10 mouse cellular contexts compared by ENCODE assay signal in the genomic region with DNA sequence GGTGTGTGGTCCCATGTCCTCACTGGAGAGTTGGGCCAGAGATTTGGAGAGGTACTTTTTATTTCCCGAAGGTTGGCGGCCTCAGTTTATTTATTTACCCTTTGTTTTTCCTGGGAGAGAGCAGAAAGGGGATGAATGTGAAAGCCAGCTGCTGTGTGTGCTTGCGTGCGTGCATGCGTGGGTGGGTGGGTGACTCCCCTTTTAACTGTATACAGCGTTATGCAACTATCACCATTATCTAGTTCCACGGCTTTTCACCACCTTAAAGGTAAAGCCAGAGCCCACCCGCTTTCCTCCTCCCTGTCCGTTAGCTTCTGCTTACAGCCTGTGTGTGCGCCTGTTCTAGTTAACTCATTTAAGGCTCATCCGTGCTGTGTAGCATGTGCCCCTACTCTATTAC. TPM values are rescaled to one million over a fixed set of nuclear protein-coding genes. Genes with fewer than 3 reads are reported as not detected.
DNase-seq lines count a peak whose midpoint lies in the region; ATAC-seq and TF ChIP-seq lines count a peak whose summit lies in the region.
"Had no signal": no experiment of that assay in that cellular context is flagged by ENCODE, and none has a peak within 500 bp of the region (broad histone marks: within the 10 kb centered on the region; RNA-seq: fewer than 3 reads in every experiment).

No protein-coding gene starts in this region.

- H3K4me2 ChIP-seq in heart, embryonic 12.5 days, result peak overlapping the region; percentile 90
- H3K4me2 ChIP-seq in hindbrain, embryonic 11.5 days (replicated peaks; ENCODE audit: low read depth, low read length), result peak overlapping the region; percentile 95; the same call in 1 of the 2 replicates

- H3K4me3 ChIP-seq in heart, embryonic 12.5 days, result peak overlapping the region; percentile 70
- peak overlapping the region in 1 of 2 experiments; percentile 93; a peak in 2 of 4 replicates for H3K4me3 ChIP-seq in ES-E14 (ENCODE audit: insufficient read depth in 1 of 2, low read depth in 1 of 2, low read length in 2 of 2, poor library complexity in 1 of 2, severe bottlenecking in 1 of 2)
- no peak overlapping the region; the same call in 1 of the 2 replicates for H3K4me3 ChIP-seq in hindbrain, embryonic 11.5 days (ENCODE audit: low read depth, low read length)
- H3K4me3 ChIP-seq in midbrain, embryonic 10.5 days, result peak overlapping the region; percentile 98

- 81% methylated on average over 11 of the region's 11 CpGs for WGBS in heart, embryonic 12.5 days
- 87% methylated on average over 11 of the region's 11 CpGs for WGBS in hindbrain, embryonic 11.5 days
- 91% methylated on average over 11 of the region's 11 CpGs for WGBS in midbrain, embryonic 10.5 days

- DNase-seq in heart, postnatal 4 days, result no peak
- no peak for DNase-seq in ES-E14 (ENCODE audit: low read depth, low spot score)
- no peak for DNase-seq in hindbrain, embryonic 11.5 days (ENCODE audit: low spot score)
- no peak for DNase-seq in midbrain, embryonic 10.5 days (ENCODE audit: low spot score)
- DNase-seq in frontal cortex, postnatal 14 days (ENCODE audit: low spot score in 2 of 2), result no peak
- no peak for DNase-seq in embryo, embryonic 10.5 days (ENCODE audit: low spot score)
- no peak for DNase-seq in adrenal gland, postnatal 25 days
- DNase-seq: adrenal gland, postnatal 36 days; lung, postnatal 14 days had no signal

- no peaks in the 10 kb centered on the region for H3K36me3 ChIP-seq in heart, embryonic 12.5 days
- no peaks in the 10 kb centered on the region; the same call in 1 of the 2 replicates for H3K36me3 ChIP-seq in ES-E14 (ENCODE audit: control insufficient read depth, insufficient read depth, low read length, poor library complexity, severe bottlenecking)
- H3K36me3 ChIP-seq in hindbrain, embryonic 11.5 days (ENCODE audit: control insufficient read depth, insufficient read depth, low read length), result no peaks in the 10 kb centered on the region
- 0 out of 2 replicates have a peak, but pooled peaks cover 7% of the 10 kb centered on the region for H3K36me3 ChIP-seq in midbrain, embryonic 10.5 days

- no peak for ATAC-seq in heart, embryonic 12.5 days (ENCODE audit: insufficient number of reproducible peaks, low FRiP score)
- ATAC-seq in hindbrain, embryonic 11.5 days (ENCODE audit: low FRiP score), result no peak

- in situ Hi-C loops in ES-E14 (cut with MboI; ENCODE audit: low sequenced_read_pairs in 2 of 2, unreplicated experiment in 2 of 2), result no loop called here

- no peaks in the 10 kb centered on the region for H3K9me3 ChIP-seq in heart, embryonic 12.5 days (replicated peaks)
- H3K9me3 ChIP-seq in ES-E14 (ENCODE audit: control insufficient read depth, insufficient read depth, low read depth, low read length), result no peaks in the 10 kb centered on the region
- H3K9me3 ChIP-seq in hindbrain, embryonic 11.5 days (ENCODE audit: control insufficient read depth, low read length), result no peaks in the 10 kb centered on the region
- no peaks in the 10 kb centered on the region for H3K9me3 ChIP-seq in midbrain, embryonic 10.5 days (replicated peaks)

- peaks cover 31% of the 10 kb centered on the region for H3K4me1 ChIP-seq in heart, embryonic 12.5 days (replicated peaks)
- peaks cover 9 to 14% of the 10 kb centered on the region in 2 experiments; a peak in 3 of 4 replicates for H3K4me1 ChIP-seq in ES-E14 (ENCODE audit: control insufficient read depth in 2 of 2, insufficient read depth in 2 of 2, low read length in 2 of 2, poor library complexity in 1 of 2)
- peaks cover 8% of the 10 kb centered on the region for H3K4me1 ChIP-seq in hindbrain, embryonic 11.5 days (replicated peaks; ENCODE audit: control insufficient read depth, insufficient read depth, low read length)
- peaks cover 35% of the 10 kb centered on the region for H3K4me1 ChIP-seq in midbrain, embryonic 10.5 days

- H3K27ac ChIP-seq in heart, embryonic 12.5 days (ENCODE audit: poor library complexity, severe bottlenecking), result no peak overlapping the region
- no peak overlapping the region for H3K27ac ChIP-seq in ES-E14 (ENCODE audit: insufficient read depth, low read depth, low read length, poor library complexity, severe bottlenecking)
- H3K27ac ChIP-seq in hindbrain, embryonic 11.5 days (ENCODE audit: low read depth, low read length), result no peak overlapping the region
- H3K27ac ChIP-seq in midbrain, embryonic 10.5 days (replicated peaks), result no peak overlapping the region

- no peak overlapping the region for H3K9ac ChIP-seq in heart, embryonic 12.5 days
- H3K9ac ChIP-seq in ES-E14 (ENCODE audit: insufficient read depth, low read depth, low read length, poor library complexity, severe bottlenecking), result peak overlapping the region; percentile 93; the same call in 1 of the 2 replicates
- H3K9ac ChIP-seq in hindbrain, embryonic 11.5 days (ENCODE audit: low read depth, low read length), result no peak overlapping the region

- H3K27me3 ChIP-seq in heart, embryonic 12.5 days (replicated peaks), result no peaks in the 10 kb centered on the region
- H3K27me3 ChIP-seq in hindbrain, embryonic 11.5 days (ENCODE audit: control insufficient read depth, insufficient read depth, low read length), result no peaks in the 10 kb centered on the region
- H3K27me3 ChIP-seq in midbrain, embryonic 10.5 days (ENCODE audit: low read depth, poor library complexity, severe bottlenecking), result no peaks in the 10 kb centered on the region

TF ChIP-seq in ES-E14, 5 proteins besides CTCF, POLR2A, EP300 and RAD21:
- no peak for TF ChIP-seq HCFC1 (IDR thresholded peaks at IDR 0.05; ENCODE audit: borderline replicate concordance, insufficient read depth, low read length)
- no peak for TF ChIP-seq ZC3H11A (IDR thresholded peaks at IDR 0.05; ENCODE audit: borderline replicate concordance, low read depth, low read length)
- no peak for TF ChIP-seq CHD2 (IDR thresholded peaks at IDR 0.05; ENCODE audit: low read depth, low read length)

RNA-seq across cellular contexts. Expression of gene Sun1, which starts 1.7 kb away (rescaled TPM):
- polyA plus RNA-seq in heart, embryonic 12.5 days (2016; fragmentation: Nextera tagmentation; extraction: Ambion mirVana), result 41.8 and 42.4 TPM in 2 replicates
- total RNA-seq in heart, postnatal 4 days (2021), result 10 to 100 TPM; 40.7 to 43.0 TPM
- total RNA-seq in ES-E14 (2012; rRNA removed), result 183 and 289 TPM in 2 replicates
- 38.4 and 43.8 TPM in 2 replicates for polyA plus RNA-seq in hindbrain, embryonic 11.5 days (2014; fragmentation: Nextera tagmentation; extraction: Ambion mirVana)
- polyA plus RNA-seq in midbrain, embryonic 10.5 days (2016; fragmentation: Nextera tagmentation; extraction: Ambion mirVana), result 46.9 and 49.6 TPM in 2 replicates
- 87.9 and 109 TPM in 2 replicates for total RNA-seq in adrenal gland, postnatal 25 days (2021)

RNA-seq across cellular contexts. Expression of gene Get4, which starts 50.0 kb away (rescaled TPM):
- 151 and 158 TPM in 2 replicates for polyA plus RNA-seq in heart, embryonic 12.5 days (2016; fragmentation: Nextera tagmentation; extraction: Ambion mirVana)
- 10 to 100 TPM; 76.4 to 80.4 TPM for total RNA-seq in heart, postnatal 4 days (2021)
- 140 and 149 TPM in 2 replicates for total RNA-seq in ES-E14 (2012; rRNA removed)
- polyA plus RNA-seq in hindbrain, embryonic 11.5 days (2014; fragmentation: Nextera tagmentation; extraction: Ambion mirVana), result 112 and 121 TPM in 2 replicates
- polyA plus RNA-seq in midbrain, embryonic 10.5 days (2016; fragmentation: Nextera tagmentation; extraction: Ambion mirVana), result 168 and 187 TPM in 2 replicates
- total RNA-seq in adrenal gland, postnatal 25 days (2021), result 75.7 and 104 TPM in 2 replicates

RNA-seq across cellular contexts. Expression of gene Dnaaf5, which starts 52.1 kb away (rescaled TPM):
- polyA plus RNA-seq in heart, embryonic 12.5 days (2016; fragmentation: Nextera tagmentation; extraction: Ambion mirVana), result 9.8 and 10.5 TPM in 2 replicates
- total RNA-seq in heart, postnatal 4 days (2021), result 10 to 100 TPM; 19.1 to 19.5 TPM
- 22.5 and 22.8 TPM in 2 replicates for total RNA-seq in ES-E14 (2012; rRNA removed)
- polyA plus RNA-seq in hindbrain, embryonic 11.5 days (2014; fragmentation: Nextera tagmentation; extraction: Ambion mirVana), result 5.3 and 7.2 TPM in 2 replicates
- polyA plus RNA-seq in midbrain, embryonic 10.5 days (2016; fragmentation: Nextera tagmentation; extraction: Ambion mirVana), result 6.7 and 7.7 TPM in 2 replicates
- 20.7 and 25.3 TPM in 2 replicates for total RNA-seq in adrenal gland, postnatal 25 days (2021)

RNA-seq across cellular contexts. Expression of gene Prkar1b, which starts 52.3 kb away (rescaled TPM):
- polyA plus RNA-seq in heart, embryonic 12.5 days (2016; fragmentation: Nextera tagmentation; extraction: Ambion mirVana), result 10.4 and 11.5 TPM in 2 replicates
- 1 to 10 TPM; 2.3 to 2.8 TPM for total RNA-seq in heart, postnatal 4 days (2021)
- total RNA-seq in ES-E14 (2012; rRNA removed), result 0.74 and 3.8 TPM in 2 replicates
- polyA plus RNA-seq in hindbrain, embryonic 11.5 days (2014; fragmentation: Nextera tagmentation; extraction: Ambion mirVana), result 19.9 and 26.4 TPM in 2 replicates
- 9.4 and 21.6 TPM in 2 replicates for polyA plus RNA-seq in midbrain, embryonic 10.5 days (2016; fragmentation: Nextera tagmentation; extraction: Ambion mirVana)
- 20.9 and 28.5 TPM in 2 replicates for total RNA-seq in adrenal gland, postnatal 25 days (2021)
